Mouse (Mus musculus) intestine, embryonic 15.5 days (tissue): Measurements from ENCODE around the gene Mid1. TPM values are rescaled to one million over a fixed set of nuclear protein-coding genes. Genes with fewer than 3 reads are reported as not detected.
"Not testable (repeated sequence)": the region's sequence is repeated elsewhere in the genome, so short reads cannot be mapped to it uniquely, and the experiment has no call there.

Experiments
- ATAC-seq: fragments of 200-750 bp; cut with Nextera tagmentation; 2 replicates; pipeline ENCODE4 v1.8.0; 2017; ENCODE audit warnings: moderate TSS enrichment, moderate library complexity
- H3K27ac ChIP-seq: fragments of 300-500 bp; sonication (generic); 2 replicates; pipeline ENCODE4 v1.5.1; 2015; ENCODE audit warnings: mild to moderate bottlenecking, inconsistent platforms
- H3K27me3 ChIP-seq: fragments of 300-500 bp; sonication (generic); replicated peaks from 2 replicates; pipeline ENCODE4 v1.6.1; 2015; ENCODE audit warnings: inconsistent platforms
- H3K36me3 ChIP-seq: fragments of 300-500 bp; sonication (generic); 2 replicates; pipeline ENCODE4 v1.6.1; 2015; ENCODE audit warnings: inconsistent platforms
- H3K4me1 ChIP-seq: fragments of 300-500 bp; sonication (generic); replicated peaks from 2 replicates; pipeline ENCODE4 v1.6.1; 2015; ENCODE audit warnings: inconsistent platforms
- H3K4me2 ChIP-seq: fragments of 300-500 bp; sonication (generic); replicated peaks from 2 replicates; pipeline ENCODE4 v1.6.1; 2015; ENCODE audit warnings: mild to moderate bottlenecking, inconsistent platforms
- H3K4me3 ChIP-seq: fragments of 300-500 bp; sonication (generic); replicated peaks from 2 replicates; pipeline ENCODE4 v1.5.1; 2015; ENCODE audit warnings: inconsistent platforms
- H3K9ac ChIP-seq: fragments of 300-500 bp; sonication (generic); 2 replicates; pipeline ENCODE4 v1.6.1; 2015; ENCODE audit warnings: inconsistent platforms
- H3K9me3 ChIP-seq: fragments of 300-500 bp; sonication (generic); 2 replicates; pipeline ENCODE4 v1.6.1; 2016; ENCODE audit warnings: inconsistent platforms
- WGBS: fragments of 180-500 bp; shearing (Covaris S2); methylation state at CpG from one replicate; pipeline ENCODE4 v1.1.7; 2015; 5-methylcytosine and 5-hydroxymethylcytosine counted together
- polyA plus RNA-seq: library from polyadenylated mRNA; unstranded; fragments of >200 nt; fragmentation: Nextera tagmentation; extraction: Ambion mirVana; gene quantifications from 2 replicates; pipeline ENCODE4 v1.2.1, GENCODE M21; 2015

Gene Mid1
- polyA plus RNA-seq, 1 experiment from 2014 or later = 5.2 TPM

DNA sequence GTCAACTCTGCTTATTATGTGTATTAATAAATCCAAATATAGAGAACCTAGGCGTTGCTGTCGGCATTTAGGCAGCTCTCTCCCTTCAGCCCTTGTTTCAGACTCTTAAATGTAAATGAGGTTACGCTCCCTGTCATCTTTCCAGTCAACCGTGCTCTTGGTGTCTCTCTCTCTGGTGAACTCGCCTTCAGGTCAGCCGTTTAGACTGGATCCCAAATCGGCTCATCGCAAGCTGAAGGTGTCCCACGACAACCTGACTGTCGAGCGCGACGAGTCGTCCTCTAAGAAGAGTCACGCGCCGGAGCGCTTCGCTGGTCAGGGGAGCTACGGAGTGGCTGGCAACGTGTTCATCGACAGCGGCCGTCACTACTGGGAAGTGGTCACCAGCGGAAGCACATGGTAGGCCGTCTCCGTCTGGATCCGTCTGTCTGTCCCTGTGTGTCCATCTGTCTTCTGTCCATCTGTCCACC is 302.4 kb downstream of the Mid1 start:
- not testable (repeated sequence) for H3K27ac ChIP-seq, H3K4me3 ChIP-seq, H3K27me3 ChIP-seq, H3K4me1 ChIP-seq, H3K4me2 ChIP-seq, H3K9ac ChIP-seq
- Histone ChIP-seq H3K9me3 (peaks cover 22% of the 10 kb centered on the region), H3K36me3 (peaks cover 53% of the 10 kb centered on the region)
- ATAC-seq = peak; percentile 23
- 87% methylated on average over 28 of the region's 28 CpGs for WGBS

DNA sequence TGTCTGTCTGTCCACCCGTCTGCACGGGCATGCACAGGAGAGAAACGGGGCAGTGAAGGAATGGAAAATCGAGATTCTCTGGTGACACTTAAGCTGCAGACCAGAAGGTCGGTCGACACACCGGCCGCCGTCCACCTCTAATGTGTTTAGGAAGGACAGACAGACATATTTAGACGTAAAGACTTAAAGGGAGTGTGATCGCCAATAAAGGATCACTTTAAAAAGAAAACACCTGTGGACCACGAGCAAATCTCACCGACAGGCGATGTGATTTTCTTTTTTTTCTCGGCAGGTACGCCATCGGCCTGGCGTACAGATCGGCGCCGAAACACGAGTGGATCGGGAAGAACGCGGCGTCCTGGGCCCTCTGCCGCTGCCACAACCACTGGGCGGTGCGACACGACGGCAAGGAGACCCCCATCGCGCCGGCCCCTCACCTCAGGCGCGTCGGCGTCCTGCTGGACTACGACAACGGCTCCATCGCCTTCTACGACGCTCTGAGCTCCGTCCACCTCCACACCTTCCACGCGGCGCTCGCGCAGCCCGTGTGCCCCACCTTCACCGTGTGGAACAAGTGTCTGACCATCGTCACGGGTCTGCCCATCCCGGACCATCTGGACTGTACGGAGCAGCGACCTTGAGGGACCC is 303.7 kb downstream of the Mid1 start:
- H3K4me1 ChIP-seq, H3K9ac ChIP-seq, H3K4me2 ChIP-seq, ATAC-seq, H3K27me3 ChIP-seq, H3K27ac ChIP-seq, H3K4me3 ChIP-seq: not testable (repeated sequence)
- Histone ChIP-seq H3K9me3 (peaks cover 22% of the 10 kb centered on the region), H3K36me3 (peaks cover 46% of the 10 kb centered on the region)
- WGBS = 92% methylated on average over 56 of the region's 56 CpGs

DNA sequence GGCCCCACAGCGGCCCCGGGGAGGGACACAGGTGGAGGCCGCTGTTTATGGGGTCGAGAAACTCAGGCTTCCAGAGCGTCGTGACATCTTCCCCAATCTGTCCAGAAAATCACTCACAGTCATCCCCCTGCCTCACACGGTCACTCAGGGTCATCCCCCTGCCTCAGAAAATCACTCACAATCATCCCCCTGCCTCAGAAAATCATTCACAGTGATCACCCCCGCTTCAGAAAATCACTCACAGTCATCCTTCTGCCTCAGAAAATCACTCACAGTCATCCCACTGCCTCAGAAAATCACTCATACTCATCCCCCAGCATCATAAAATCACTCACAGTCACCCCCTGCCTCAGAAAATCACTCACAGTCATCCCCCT is 304.2 kb downstream of the Mid1 start:
- H3K36me3 ChIP-seq = peaks cover 42% of the 10 kb centered on the region
- not testable (repeated sequence) for H3K9ac ChIP-seq, H3K27ac ChIP-seq, H3K4me3 ChIP-seq, H3K4me2 ChIP-seq, H3K27me3 ChIP-seq, H3K4me1 ChIP-seq, ATAC-seq
- peaks cover 22% of the 10 kb centered on the region for H3K9me3 ChIP-seq
- WGBS = 84% methylated on average over 8 of the region's 8 CpGs

DNA sequence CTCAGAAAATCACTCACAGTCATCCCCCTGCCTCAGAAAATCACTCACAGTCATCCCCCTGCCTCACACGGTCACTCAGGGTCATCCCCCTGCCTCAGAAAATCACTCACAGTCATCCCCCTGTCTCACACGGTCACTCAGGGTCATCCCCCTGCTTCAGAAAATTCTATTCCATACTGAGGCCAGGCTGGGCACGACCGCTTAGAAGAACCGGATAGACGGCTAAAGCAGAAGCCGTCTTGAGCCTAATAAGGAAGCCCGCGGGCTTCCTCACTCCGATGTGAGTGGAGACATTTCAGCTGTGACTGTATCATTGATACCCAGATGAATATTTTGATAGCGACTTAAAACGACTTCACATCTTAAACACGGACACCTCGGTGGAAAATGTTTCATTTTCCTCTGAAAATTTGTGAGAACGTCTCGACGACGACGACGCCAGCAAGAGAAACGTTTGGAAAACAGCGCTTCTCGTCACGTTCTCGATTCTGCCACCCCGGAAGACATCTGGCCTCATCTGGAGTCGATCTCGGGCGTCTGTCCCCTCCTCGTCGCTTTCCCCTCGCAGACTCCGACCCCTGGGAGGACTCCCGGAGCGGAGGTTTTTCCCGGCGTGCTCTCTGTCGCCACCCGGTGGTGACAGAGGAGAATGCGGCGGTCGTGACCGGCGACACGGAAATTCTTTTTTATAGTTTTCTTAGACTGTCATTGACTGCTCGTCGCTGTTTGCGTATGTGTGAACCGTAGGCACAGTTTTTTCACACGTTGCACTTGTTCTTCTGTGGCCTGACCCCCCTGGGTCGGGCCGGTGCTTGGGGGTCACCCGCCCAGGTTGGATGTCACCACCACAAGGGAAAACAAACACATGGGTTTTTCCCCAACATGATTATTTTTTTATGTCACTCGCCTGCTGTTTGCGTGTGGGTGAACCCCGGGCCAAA is 305.0 kb downstream of the Mid1 start:
- not testable (repeated sequence) for H3K27ac ChIP-seq, H3K4me3 ChIP-seq, H3K4me1 ChIP-seq, ATAC-seq, H3K4me2 ChIP-seq, H3K27me3 ChIP-seq, H3K9ac ChIP-seq
- 73% methylated on average over 56 of the region's 56 CpGs for WGBS
- Histone ChIP-seq H3K9me3 (peaks cover 22% of the 10 kb centered on the region), H3K36me3 (peaks cover 34% of the 10 kb centered on the region)

DNA sequence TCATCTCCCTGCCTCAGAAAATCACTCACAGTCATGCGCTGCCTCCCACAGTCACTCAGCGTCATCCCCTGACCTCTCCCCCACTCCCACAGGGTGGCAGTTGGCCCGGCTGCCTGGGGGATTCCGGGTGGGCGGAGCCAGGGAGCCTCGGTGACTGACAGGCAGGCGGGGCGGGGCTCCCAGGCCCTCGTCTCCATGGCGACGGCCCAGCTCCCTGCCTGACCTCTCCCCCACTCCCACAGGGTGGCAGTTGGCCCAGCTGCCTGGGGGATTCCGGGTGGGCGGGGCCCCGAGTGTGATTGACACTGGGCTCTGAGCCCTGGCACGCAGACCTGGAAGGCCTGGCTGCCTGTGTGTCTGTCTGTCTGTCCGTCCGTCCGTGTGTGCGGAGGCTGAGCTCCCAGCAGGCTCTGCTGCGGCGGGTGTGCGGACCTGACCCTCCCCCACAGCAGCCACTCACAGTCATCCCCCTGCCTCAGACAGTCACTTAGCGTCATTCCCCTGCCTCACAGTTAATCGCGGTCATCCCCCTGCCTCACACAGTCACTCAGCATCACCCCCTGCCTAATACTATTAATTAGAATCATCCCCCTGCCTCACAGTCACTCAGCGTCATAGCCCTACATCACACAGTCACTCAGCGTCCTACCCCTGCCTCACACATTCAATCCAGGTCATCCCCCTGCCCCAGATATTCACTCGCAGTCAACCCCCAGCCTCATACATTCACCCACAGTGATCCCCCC is 306.3 kb downstream of the Mid1 start:
- ATAC-seq = peak; percentile 40; the same call in 1 of the 2 replicates
- H3K4me2 ChIP-seq = not testable (repeated sequence)
- WGBS = 12% methylated on average over 11 of the region's 28 CpGs

DNA sequence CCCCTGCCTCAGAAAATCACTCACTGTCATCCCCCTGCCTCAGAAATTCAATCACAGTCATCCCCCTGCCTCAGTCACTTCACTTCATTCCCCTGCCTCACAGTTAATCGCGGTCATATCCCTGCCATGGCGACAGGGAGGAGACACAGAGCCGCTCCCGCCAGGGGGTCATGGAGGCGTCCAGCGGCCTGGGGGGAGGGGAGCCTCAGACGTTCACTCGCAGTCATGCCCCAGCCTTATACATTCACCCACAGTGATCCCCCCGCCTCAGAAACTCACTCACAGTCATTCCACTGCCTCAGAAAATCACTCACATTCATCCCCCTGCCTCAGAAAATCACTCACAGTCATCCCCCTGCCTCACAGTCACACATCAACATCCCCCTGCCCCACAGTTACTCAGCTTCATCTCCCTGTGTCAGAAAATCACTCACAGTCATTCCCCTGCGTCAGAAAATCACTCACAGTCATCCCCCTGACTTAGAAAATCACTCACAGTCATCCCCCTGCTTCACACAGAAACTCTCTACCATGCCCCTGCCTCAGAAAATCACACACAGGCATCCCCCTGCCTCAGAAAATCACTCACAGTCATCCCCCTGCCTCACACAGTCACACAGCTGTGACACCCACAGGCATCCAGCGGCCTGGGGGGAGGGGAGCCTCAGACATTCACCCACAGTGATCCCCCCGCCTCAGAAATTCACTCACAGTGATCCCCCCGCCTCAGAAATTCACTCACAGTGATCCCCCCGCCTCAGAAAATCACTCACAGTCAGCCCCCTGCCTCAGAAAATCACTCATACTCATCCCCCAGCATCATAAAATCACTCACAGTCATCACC is 307.3 kb downstream of the Mid1 start:
- Histone ChIP-seq H3K36me3 (peaks cover 23% of the 10 kb centered on the region), H3K9me3 (peaks cover 14% of the 10 kb centered on the region)
- not testable (repeated sequence) for ATAC-seq, H3K4me1 ChIP-seq, H3K4me3 ChIP-seq, H3K27me3 ChIP-seq, H3K9ac ChIP-seq, H3K27ac ChIP-seq, H3K4me2 ChIP-seq
- WGBS = 30% methylated on average over 8 of the region's 15 CpGs

More for the DNA sequence above, 306.3 kb downstream of the Mid1 start:
- Histone ChIP-seq H3K9me3 (peaks cover 19% of the 10 kb centered on the region), H3K36me3 (peaks cover 27% of the 10 kb centered on the region)
- not testable (repeated sequence) for H3K27me3 ChIP-seq, H3K4me3 ChIP-seq, H3K27ac ChIP-seq, H3K9ac ChIP-seq, H3K4me1 ChIP-seq

DNA sequence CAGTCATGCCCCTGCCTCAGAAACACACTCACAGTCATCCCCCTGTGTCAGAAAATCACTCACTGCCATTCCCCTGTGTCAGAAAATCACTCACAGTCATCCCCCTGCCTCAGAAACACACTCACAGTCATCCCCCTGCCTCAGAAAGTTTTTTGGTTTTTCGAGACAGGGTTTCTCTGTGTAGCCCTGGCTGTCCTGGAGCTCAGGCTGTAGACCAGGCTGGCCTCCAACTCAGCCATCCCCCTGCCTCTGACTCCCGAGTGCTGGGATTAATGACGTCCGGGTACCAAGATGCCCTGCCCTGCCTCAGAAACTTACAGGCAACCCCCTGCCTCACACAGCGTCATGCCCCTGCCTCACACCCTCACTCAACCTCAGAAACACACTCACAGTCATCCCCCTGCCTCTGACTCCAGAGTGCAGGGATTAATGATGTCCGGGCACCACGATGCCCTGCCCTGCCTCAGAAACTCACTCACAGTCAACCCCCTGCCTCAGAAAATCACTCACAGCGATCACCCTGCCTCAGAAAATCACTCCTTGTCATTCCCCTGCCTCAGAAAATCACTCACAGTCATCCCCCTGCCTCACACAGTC is 308.1 kb downstream of the Mid1 start:
- not testable (repeated sequence) for H3K4me3 ChIP-seq, ATAC-seq, H3K27ac ChIP-seq, H3K4me1 ChIP-seq, H3K4me2 ChIP-seq, H3K9ac ChIP-seq, H3K27me3 ChIP-seq
- Histone ChIP-seq H3K9me3 (peaks cover 14% of the 10 kb centered on the region), H3K36me3 (peaks cover 19% of the 10 kb centered on the region)
- WGBS = 60% methylated on average over 4 of the region's 8 CpGs

DNA sequence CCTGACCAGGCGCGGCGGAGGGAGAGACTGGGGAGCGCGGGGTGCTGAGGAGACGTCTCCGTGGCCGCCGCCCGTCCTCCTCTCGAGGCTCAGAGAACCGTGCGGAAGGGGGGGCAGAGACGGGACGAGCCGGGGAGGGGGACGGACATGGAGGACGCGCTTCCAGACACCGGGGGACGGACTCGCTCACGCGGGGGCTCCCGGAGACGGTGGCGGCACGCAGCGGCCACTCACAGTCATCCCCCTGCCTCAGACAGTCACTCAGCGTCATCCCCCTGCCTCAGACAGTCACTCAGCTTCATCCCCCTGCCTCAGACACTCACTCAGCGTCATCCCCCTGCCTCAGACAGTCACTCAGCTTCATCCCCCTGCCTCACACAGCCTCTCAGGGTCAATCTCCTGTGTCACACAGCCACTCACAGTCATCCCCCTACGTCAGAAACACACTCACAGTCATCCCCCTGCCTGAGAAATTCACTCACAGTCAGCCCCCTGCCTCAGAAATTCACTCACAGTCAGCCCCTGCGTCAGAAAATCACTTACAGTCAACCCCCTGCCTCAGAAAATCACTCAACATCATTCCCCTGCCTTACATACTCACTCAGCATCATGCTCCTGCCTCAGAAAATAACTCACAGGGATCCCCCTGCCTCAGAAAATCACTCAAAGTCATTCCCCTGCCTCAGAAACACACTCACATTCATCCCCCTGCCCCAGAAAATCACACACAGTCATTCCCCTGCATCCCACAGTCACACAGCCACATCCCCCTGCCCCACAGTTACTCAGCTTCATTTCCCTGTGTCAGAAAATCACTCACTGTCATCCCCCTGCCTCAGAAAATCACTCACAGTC is 309.2 kb downstream of the Mid1 start:
- WGBS = 29% methylated on average over 2 of the region's 33 CpGs
- not testable (repeated sequence) for H3K27me3 ChIP-seq, H3K4me2 ChIP-seq, H3K9me3 ChIP-seq, H3K9ac ChIP-seq, H3K36me3 ChIP-seq, ATAC-seq, H3K27ac ChIP-seq, H3K4me3 ChIP-seq, H3K4me1 ChIP-seq

DNA sequence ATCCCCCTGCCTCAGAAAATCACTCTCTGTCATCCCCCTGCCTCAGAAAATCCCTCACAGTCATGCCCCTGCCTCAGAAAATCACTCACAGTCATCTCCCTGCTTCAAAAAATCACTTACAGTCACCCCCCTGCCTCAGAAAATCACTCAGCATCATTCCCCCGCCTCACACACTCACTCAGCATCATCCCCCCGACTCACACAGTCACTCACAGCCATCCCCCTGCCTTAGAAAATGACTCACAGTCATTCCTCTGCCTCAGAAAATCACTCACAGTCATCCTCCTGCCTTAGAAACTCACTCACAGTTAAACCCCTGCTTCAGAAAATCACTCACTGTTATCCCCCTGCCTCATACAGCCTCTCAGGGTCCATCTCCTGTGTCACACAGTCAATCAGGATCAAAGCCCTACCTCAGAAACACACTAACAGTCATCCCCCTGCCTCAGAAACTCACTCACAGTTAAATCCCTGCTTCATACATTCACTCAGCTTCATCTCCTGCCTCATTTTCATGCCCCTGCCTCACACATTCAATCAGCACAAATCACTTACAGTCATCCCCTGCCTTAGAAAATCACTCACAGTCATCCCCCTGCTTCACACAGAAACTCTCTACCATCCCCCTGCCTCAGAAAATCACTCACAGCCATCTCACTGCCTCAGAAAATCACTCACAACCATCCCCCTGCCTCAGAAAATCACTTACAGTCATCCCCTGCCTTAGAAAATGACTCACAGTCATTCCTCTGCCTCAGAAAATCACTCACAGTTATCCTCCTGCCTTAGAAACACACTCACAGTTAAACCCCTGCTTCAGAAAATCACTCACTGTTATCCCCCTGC is 310.1 kb downstream of the Mid1 start:
- not testable (repeated sequence) for H3K4me1 ChIP-seq, H3K9me3 ChIP-seq, H3K4me3 ChIP-seq, H3K36me3 ChIP-seq, H3K27me3 ChIP-seq, ATAC-seq, H3K9ac ChIP-seq, H3K27ac ChIP-seq, H3K4me2 ChIP-seq
- WGBS = 27% methylated on average over 2 of the region's 2 CpGs

DNA sequence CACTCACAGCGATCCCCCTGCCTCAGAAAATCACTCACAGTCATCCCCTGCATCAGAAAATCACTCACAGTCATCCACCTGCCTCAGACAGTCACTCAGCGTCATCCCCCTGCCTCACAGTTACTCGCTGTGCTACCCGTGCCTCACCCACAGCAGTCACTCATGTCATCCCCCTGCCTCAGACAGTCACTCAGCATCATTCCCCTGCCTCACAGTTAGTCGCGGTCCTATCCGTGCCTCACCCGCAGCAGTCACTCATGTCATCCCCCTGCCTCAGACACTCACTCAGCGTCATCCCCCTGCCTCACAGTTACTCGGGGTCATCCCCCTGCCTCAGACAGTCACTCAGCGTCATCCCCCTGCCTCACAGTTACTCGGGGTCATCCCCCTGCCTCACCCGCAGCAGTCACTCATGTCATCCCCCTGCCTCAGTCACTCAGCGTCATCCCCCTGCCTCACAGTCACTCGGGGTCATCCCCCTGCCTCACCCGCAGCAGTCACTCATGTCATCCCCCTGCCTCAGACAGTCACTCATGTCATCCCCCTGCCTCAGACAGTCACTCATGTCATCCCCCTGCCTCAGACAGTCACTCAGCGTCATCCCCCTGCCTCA is 311.0 kb downstream of the Mid1 start:
- H3K4me3 ChIP-seq, H3K4me2 ChIP-seq, H3K36me3 ChIP-seq, H3K4me1 ChIP-seq, H3K9ac ChIP-seq, ATAC-seq, H3K27me3 ChIP-seq, H3K9me3 ChIP-seq, H3K27ac ChIP-seq: not testable (repeated sequence)
- no CpG with 5 or more reads among the region's 17 CpGs for WGBS
